Mouse (Mus musculus) splenic B cell, adult 2 months (primary cell): ENCODE results near the gene Dnaja2.

ENCODE experiments used
- DNase-seq: peaks from one replicate; pipeline ENCODE4 v3.0.0-alpha.2; 2011; ENCODE audit warnings: low read depth, low spot score
- H3K27me3 ChIP-seq: 2 replicates; pipeline ENCODE4 v1.6.1; 2012; ENCODE audit warnings: mild to moderate bottlenecking, low read length, moderate library complexity, mixed read lengths; ENCODE audit not compliant: control insufficient read depth, poor library complexity, insufficient read depth, severe bottlenecking
- H3K36me3 ChIP-seq: 2 replicates; pipeline ENCODE4 v1.6.1; 2012; ENCODE audit warnings: mild to moderate bottlenecking, low read length, moderate library complexity, mixed read lengths; ENCODE audit not compliant: control insufficient read depth, poor library complexity, insufficient read depth, severe bottlenecking

Gene Dnaja2

DNA sequence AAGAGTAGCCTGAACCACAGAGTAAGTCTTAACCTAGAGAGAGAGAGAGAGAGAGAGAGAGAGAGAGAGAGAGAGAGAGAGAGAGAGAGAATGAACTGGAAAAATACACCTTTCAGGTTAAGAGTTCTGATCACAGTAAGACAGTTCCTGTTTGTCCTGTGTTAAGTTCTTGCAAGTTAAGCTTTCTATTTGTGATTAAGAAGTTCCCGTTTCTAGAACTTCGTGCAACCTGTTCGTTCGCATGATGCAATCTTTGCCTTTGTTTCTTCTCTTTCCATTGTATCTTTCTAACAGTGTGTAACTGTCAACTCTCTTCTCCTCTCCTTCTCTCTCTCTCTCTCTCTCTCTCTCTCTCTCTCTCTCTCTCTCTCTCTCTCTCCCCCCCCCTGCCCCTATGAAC is 15.3 kb upstream of the Dnaja2 start:
- DNase-seq: peak; percentile 9
- no peaks in the 10 kb centered on the region for H3K36me3 ChIP-seq
- no peaks in the 10 kb centered on the region for H3K27me3 ChIP-seq

DNA sequence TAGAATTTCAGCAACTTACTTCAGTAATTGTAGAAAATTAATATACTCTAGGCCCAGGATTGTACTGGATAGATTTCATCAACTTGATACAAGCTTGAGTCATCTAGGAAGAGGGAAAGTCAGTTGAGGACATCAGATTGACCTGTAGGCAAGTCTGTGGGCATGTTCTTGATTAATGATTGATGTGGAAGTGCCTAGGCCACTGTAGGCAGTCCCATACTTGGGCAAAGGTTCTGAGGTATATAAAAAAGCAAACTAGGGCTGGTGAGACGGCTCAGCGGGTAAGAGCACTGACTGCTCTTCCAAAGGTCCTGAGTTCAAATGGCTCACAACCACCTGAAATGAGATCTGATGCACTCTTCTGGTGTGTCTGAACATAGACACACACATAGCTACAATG is 12.7 kb upstream of the Dnaja2 start:
- Histone ChIP-seq H3K27me3 (no peaks in the 10 kb centered on the region), H3K36me3 (no peaks in the 10 kb centered on the region)
- DNase-seq: no peak

- no peaks in the 10 kb centered on the region for H3K27me3 ChIP-seq
- DNase-seq: no peak
- H3K36me3 ChIP-seq: no peaks in the 10 kb centered on the region
Measured at GRCm38 (mm10) chr8:85565186-85565585, 10.0 kb upstream of the Dnaja2 start.

GRCm38 (mm10) chr8:85563336-85563735 is 8.2 kb upstream of the Dnaja2 start:
- Histone ChIP-seq H3K27me3 (no peaks in the 10 kb centered on the region), H3K36me3 (no peaks in the 10 kb centered on the region)
- DNase-seq: no peak

DNA sequence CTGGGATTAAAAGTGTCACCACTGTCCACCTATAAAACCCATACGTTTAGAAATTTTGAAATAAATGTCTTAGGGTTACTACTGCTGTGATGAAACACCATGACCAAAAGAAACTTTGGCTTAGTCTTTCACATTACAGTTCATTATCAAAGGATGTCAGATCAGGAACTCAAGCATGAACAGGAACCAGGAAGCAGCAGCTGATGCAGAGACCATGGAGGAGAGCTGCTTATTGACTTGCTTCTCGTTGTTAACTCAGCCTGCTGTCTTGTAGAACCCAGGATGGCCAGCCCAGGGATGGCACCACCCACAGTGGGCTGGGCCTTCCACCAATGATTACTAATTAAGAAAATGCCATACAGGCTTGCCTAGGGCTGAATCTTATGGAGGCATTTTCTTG is 4.8 kb upstream of the Dnaja2 start:
- no peaks in the 10 kb centered on the region for H3K36me3 ChIP-seq
- H3K27me3 ChIP-seq: no peaks in the 10 kb centered on the region
- peak; percentile 18 for DNase-seq

DNA sequence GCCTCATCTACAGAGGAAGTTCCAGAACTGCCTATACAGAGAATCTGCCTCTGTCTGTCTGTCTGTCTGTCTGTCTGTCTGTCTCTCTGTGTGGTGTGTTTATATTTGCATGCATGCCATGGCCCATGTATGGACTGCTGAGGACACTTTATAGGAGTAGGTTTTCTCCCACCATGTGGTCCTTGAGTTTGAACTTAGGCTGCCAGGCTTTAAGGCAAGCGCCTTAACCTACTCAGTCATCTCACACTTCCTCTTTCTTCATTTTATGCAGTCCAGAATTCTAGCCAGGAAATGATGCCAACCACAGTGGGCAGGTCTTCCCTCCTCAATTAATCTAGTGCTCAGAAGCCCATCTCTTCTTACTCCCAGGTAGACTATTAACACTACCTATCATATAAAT is 4.1 kb upstream of the Dnaja2 start:
- DNase-seq: peak; percentile 64
- Histone ChIP-seq H3K36me3 (no peaks in the 10 kb centered on the region), H3K27me3 (no peaks in the 10 kb centered on the region)

DNA sequence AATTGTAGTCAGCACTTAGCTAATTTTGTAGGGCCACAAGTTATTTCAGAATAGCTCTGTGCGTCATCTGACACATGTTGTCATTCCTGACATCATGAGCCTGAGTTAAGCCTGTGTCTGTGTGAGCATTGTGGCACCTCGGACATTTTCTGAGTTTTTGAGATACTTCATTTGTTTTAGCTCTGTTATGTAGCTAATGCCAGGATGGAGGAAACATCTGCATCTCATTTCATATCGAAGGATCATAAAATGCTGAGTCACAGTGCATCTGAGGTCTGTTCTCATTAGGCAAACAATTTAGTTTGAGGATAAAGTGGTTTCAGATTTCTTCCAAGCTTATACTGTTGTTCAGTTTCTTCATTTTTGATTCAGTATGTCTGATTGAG is 2.5 kb upstream of the Dnaja2 start:
- Histone ChIP-seq H3K27me3 (no peaks in the 10 kb centered on the region), H3K36me3 (0 out of 2 replicates have a peak, but pooled peaks cover 2% of the 10 kb centered on the region)
- peak; percentile 11 for DNase-seq

GRCm38 (mm10) chr8:85556986-85557600 is 1.9 kb upstream of the Dnaja2 start:
- peak; percentile 27 for DNase-seq
- Histone ChIP-seq H3K27me3 (no peaks in the 10 kb centered on the region), H3K36me3 (peaks cover 2% of the 10 kb centered on the region; the same call in 1 of the 2 replicates)

GRCm38 (mm10) chr8:85554391-85555180 is 558 bp downstream of the Dnaja2 start:
- no peaks in the 10 kb centered on the region for H3K27me3 ChIP-seq
- H3K36me3 ChIP-seq: peaks cover 7% of the 10 kb centered on the region; the same call in 1 of the 2 replicates
- peak; percentile 58 for DNase-seq

- no peaks in the 10 kb centered on the region for H3K27me3 ChIP-seq
- no peak for DNase-seq
- peaks cover 11% of the 10 kb centered on the region for H3K36me3 ChIP-seq
Measured at GRCm38 (mm10) chr8:85551934-85552333, 3.2 kb downstream of the Dnaja2 start.

GRCm38 (mm10) chr8:85536332-85536731 is 18.8 kb downstream of the Dnaja2 start:
- peaks cover 14% of the 10 kb centered on the region for H3K36me3 ChIP-seq
- no peaks in the 10 kb centered on the region for H3K27me3 ChIP-seq
- DNase-seq: no peak

DNA sequence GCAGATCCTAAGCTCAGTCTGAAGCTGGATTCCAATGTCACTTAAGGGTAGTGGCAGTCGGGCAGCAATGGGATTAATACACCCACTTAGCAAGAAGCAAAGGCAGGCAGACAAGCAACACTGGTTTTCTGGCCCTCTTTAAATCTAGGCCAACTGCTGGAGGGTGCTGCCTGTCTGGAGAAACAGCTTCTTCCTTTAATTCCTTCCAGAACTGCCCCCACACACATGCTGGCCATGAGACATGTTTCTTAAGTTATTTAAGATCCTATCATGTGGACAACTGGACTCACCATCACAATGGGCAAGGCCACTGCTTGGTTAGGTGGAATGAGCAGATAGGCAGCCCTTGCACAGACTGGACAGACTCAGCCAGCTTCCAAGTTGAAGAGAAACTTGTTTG is 21.0 kb downstream of the Dnaja2 start:
- peaks cover 10% of the 10 kb centered on the region for H3K36me3 ChIP-seq
- H3K27me3 ChIP-seq: no peaks in the 10 kb centered on the region
- DNase-seq: no peak

DNA sequence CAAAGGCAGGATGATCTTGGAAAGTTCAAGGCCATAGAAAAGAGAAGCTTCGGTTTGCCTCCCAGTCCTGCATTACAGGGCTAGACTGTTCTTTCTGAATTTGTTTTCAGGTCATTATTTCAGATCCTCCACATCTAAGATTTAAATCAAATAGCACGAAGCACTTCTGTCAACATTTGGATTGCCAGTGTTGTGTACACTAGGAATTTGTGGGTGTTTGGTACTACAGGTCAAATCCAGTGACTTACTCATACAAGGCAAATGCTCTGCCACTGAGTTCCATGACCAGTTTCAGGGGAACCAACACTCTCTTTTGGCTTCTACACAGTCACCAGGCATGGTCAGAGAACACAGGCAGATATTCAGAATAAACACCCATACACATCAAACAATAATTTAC is 21.7 kb downstream of the Dnaja2 start:
- DNase-seq: no peak
- Histone ChIP-seq H3K27me3 (no peaks in the 10 kb centered on the region), H3K36me3 (peaks cover 6% of the 10 kb centered on the region)

- H3K36me3 ChIP-seq: peaks cover 4% of the 10 kb centered on the region
- no peak for DNase-seq
- no peaks in the 10 kb centered on the region for H3K27me3 ChIP-seq
Measured at GRCm38 (mm10) chr8:85532843-85533242, 22.3 kb downstream of the Dnaja2 start.

- H3K36me3 ChIP-seq: peaks cover 4% of the 10 kb centered on the region; the same call in 1 of the 2 replicates
- peak; percentile 25 for DNase-seq
- no peaks in the 10 kb centered on the region for H3K27me3 ChIP-seq
Measured at GRCm38 (mm10) chr8:85531471-85531870, 23.7 kb downstream of the Dnaja2 start.
